Mouse (Mus musculus) limb, embryonic 14.5 days (tissue): ENCODE data around the gene Plod1. TPM values are rescaled to one million over a fixed set of nuclear protein-coding genes. Genes with fewer than 3 reads are reported as not detected.
A peak's percentile ranks its signal among the peaks of the same experiment; 100 is the strongest.

Experiments
- ATAC-seq: fragments of 200-750 bp; cut with Nextera tagmentation; 2 replicates; pipeline ENCODE4 v1.8.0; 2017; ENCODE audit warnings: low read depth, moderate number of reproducible peaks, moderate TSS enrichment; ENCODE audit not compliant: low FRiP score
- DNase-seq: peaks from one replicate; pipeline ENCODE4 v3.0.0-alpha.2; 2015; ENCODE audit warnings: low spot score
- H3K27ac ChIP-seq: fragments of 300-500 bp; sonication (generic); replicated peaks from 2 replicates; pipeline ENCODE4 v1.5.1; 2014; ENCODE audit warnings: low read depth, mild to moderate bottlenecking, low read length, moderate library complexity, mixed read lengths
- H3K27me3 ChIP-seq: fragments of 300-500 bp; sonication (generic); 2 replicates; pipeline ENCODE4 v1.6.1; 2014; ENCODE audit warnings: low read length, mixed read lengths; ENCODE audit not compliant: control insufficient read depth, insufficient read depth
- H3K36me3 ChIP-seq: fragments of 300-500 bp; sonication (generic); 2 replicates; pipeline ENCODE4 v1.6.1; 2014; ENCODE audit warnings: mild to moderate bottlenecking, low read length, moderate library complexity, mixed read lengths; ENCODE audit not compliant: control insufficient read depth, insufficient read depth
- H3K4me1 ChIP-seq: fragments of 300-500 bp; sonication (generic); 2 replicates; pipeline ENCODE4 v1.6.1; 2014; ENCODE audit warnings: antibody characterized with exemption, low read length, mixed read lengths; ENCODE audit not compliant: control insufficient read depth, insufficient read depth
- H3K4me2 ChIP-seq: fragments of 300-500 bp; sonication (generic); replicated peaks from 2 replicates; pipeline ENCODE4 v1.6.1; 2014; ENCODE audit warnings: low read depth, mild to moderate bottlenecking, low read length, moderate library complexity; ENCODE audit not compliant: severe bottlenecking
- H3K4me3 ChIP-seq: fragments of 300-500 bp; sonication (generic); replicated peaks from 2 replicates; pipeline ENCODE4 v1.5.1; 2014; ENCODE audit warnings: low read length
- H3K9ac ChIP-seq: fragments of 300-500 bp; sonication (generic); 2 replicates; pipeline ENCODE4 v1.6.1; 2014; ENCODE audit warnings: mild to moderate bottlenecking, low read depth, low read length, moderate library complexity; ENCODE audit not compliant: severe bottlenecking
- H3K9me3 ChIP-seq: fragments of 300-500 bp; sonication (generic); 2 replicates; pipeline ENCODE4 v1.6.1; 2016; ENCODE audit warnings: low read length; ENCODE audit not compliant: control insufficient read depth
- POLR2A ChIP-seq: fragments of 200-500 bp; IDR thresholded peaks from 2 replicates; pipeline ENCODE4 v1.8.0; 2012; ENCODE audit warnings: inconsistent platforms, mild to moderate bottlenecking, moderate library complexity, borderline replicate concordance; ENCODE audit not compliant: insufficient read depth, insufficient read length; ENCODE audit errors: extremely low read depth
- WGBS: fragments of 180-500 bp; shearing (Covaris S2); extraction: QIAGEN DNeasy Blood & Tissue Kit; methylation state at CpG from one replicate; pipeline ENCODE4 v1.1.7; 2014; 5-methylcytosine and 5-hydroxymethylcytosine counted together
- polyA plus RNA-seq, 2 experiments: library from polyadenylated mRNA; depleted of rRNA in 1 of 2; stranded (reverse) in 1 of 2; unstranded in 1 of 2; fragments of >200 nt; fragmentation: Nextera tagmentation in 1 of 2; extraction: Ambion mirVana in 1 of 2; gene quantifications; 2 replicates each; pipeline versions ENCODE4 v1.2.1 to v1.2.3; 2012 to 2014

Gene Plod1
- polyA plus RNA-seq, 2 experiments: 93.0 to 104 TPM

GRCm38 (mm10) chr4:147941045-147942020 lies 4.8 kb upstream of the Plod1 start:
- H3K27ac ChIP-seq: peak overlapping the region; percentile 41; the same call in 1 of the 2 replicates
- H3K4me1 ChIP-seq: peaks cover 42% of the 10 kb centered on the region
- ATAC-seq (peak; percentile 20), DNase-seq (no peak)
- H3K36me3 ChIP-seq: peaks cover 39% of the 10 kb centered on the region
- 8% methylated on average over 62 of the region's 88 CpGs for whole genome bisulfite sequencing
- H3K4me3 ChIP-seq: peak overlapping the region; percentile 89
- peak overlapping the region; percentile 93 for H3K4me2 ChIP-seq
- H3K9me3 ChIP-seq: no peaks in the 10 kb centered on the region
- no peaks in the 10 kb centered on the region for H3K27me3 ChIP-seq
- peak overlapping the region; percentile 82 for H3K9ac ChIP-seq
- TF ChIP-seq POLR2A: no peak

- peak within 1 kb of the TSS; percentile 93 for H3K4me2 ChIP-seq
- peak within 1 kb of the TSS; percentile 89 for H3K4me3 ChIP-seq
- peaks cover 32% of the 10 kb centered on the region for H3K36me3 ChIP-seq
- peak within 1 kb of the TSS; percentile 82 for H3K9ac ChIP-seq
- ATAC-seq (peak; percentile 73), DNase-seq (peak; percentile 97)
- H3K27me3 ChIP-seq: no peaks in the 10 kb centered on the region
- H3K9me3 ChIP-seq: no peaks in the 10 kb centered on the region
- peaks cover 46% of the 10 kb centered on the region for H3K4me1 ChIP-seq
- WGBS: under 1% methylated on average over 24 of the region's 35 CpGs
- H3K27ac ChIP-seq: peak within 1 kb of the TSS; percentile 93
- no peak for TF ChIP-seq POLR2A
Observed at GRCm38 (mm10) chr4:147940576-147941044, 4.0 kb upstream of the Plod1 start, which contains the start of gene 2510039O18Rik. Gene 2510039O18Rik (plus strand): TSS chr4:147940895.

- H3K9me3 ChIP-seq: no peaks in the 10 kb centered on the region
- H3K9ac ChIP-seq: peak overlapping the region; percentile 82; the same call in 1 of the 2 replicates
- 41% methylated on average over 9 of the region's 9 CpGs for WGBS
- peak overlapping the region; percentile 40 for H3K4me2 ChIP-seq
- DNase-seq (peak; percentile 77), ATAC-seq (peak; percentile 7; the same call in 1 of the 2 replicates)
- H3K4me1 ChIP-seq: peaks cover 49% of the 10 kb centered on the region
- H3K4me3 ChIP-seq: peak overlapping the region; percentile 89; the same call in 1 of the 2 replicates
- H3K27me3 ChIP-seq: no peaks in the 10 kb centered on the region
- peaks cover 27% of the 10 kb centered on the region for H3K36me3 ChIP-seq
- H3K27ac ChIP-seq: peak overlapping the region; percentile 93
- no peak for TF ChIP-seq POLR2A
Observed at GRCm38 (mm10) chr4:147940111-147940510, 3.5 kb upstream of the Plod1 start.

GRCm38 (mm10) chr4:147938148-147939096 lies 1.9 kb upstream of the Plod1 start:
- Histone ChIP-seq H3K9me3 (no peaks in the 10 kb centered on the region), H3K27ac (peak overlapping the region; percentile 93), H3K4me2 (peak overlapping the region; percentile 13; the same call in 1 of the 2 replicates), H3K9ac (no peak overlapping the region), H3K4me1 (peaks cover 61% of the 10 kb centered on the region), H3K27me3 (no peaks in the 10 kb centered on the region), H3K36me3 (peaks cover 11% of the 10 kb centered on the region), H3K4me3 (no peak overlapping the region)
- no peak for ATAC-seq
- no peak for TF ChIP-seq POLR2A
- 31% methylated on average over 14 of the region's 14 CpGs for WGBS
- peak; percentile 78 for DNase-seq
